Mouse (Mus musculus) gastrocnemius, adult 18-20 months (tissue): ENCODE results near the gene Stk19. TPM values are rescaled to one million over a fixed set of nuclear protein-coding genes. Genes with fewer than 3 reads are reported as not detected.

Experiments
- DNase-seq: peaks from one replicate; pipeline ENCODE4 v3.0.0; 2021; ENCODE audit warnings: low spot score
- long read RNA-seq, 2 experiments: library from polyadenylated mRNA; stranded (forward); transcript quantifications; one replicate each; pipeline ENCODE4 v2.0.0; 2021
- total RNA-seq, 2 experiments: library from RNA; stranded (reverse); gene quantifications; 2 replicates each; pipeline ENCODE4 v1.2.3; 2021

Gene Stk19
- total RNA-seq = 1 to 10 TPM; 6.6 to 7.6 TPM
- long read RNA-seq, experiment 1, partial matches to known transcripts = 1 of 3 reads
- long read RNA-seq, experiment 1, other reads (novel, unspliced or antisense) = 0 of 3 reads
- long read RNA-seq, experiment 2, partial matches to known transcripts = 3 of 8 reads
- long read RNA-seq, experiment 2, other reads (novel, unspliced or antisense) = 1 of 8 reads

GRCm38 (mm10) chr17:34836856-34837221 is at the start of gene Stk19, which contains the start of gene Dxo:
Stk19 (minus strand) TSS chr17:34836945.
Dxo (plus strand) TSS chr17:34837019.
- peak; percentile 95 for DNase-seq

GRCm38 (mm10) chr17:34885615-34886014 is 48.9 kb upstream of the Stk19 start:
- no peak for DNase-seq

- no peak for DNase-seq
Measured at GRCm38 (mm10) chr17:34884704-34885103, 48.0 kb upstream of the Stk19 start.

- DNase-seq = no peak
Measured at GRCm38 (mm10) chr17:34883332-34883731, 46.6 kb upstream of the Stk19 start.

GRCm38 (mm10) chr17:34881683-34882310 is 45.1 kb upstream of the Stk19 start, which contains the start of gene Gm20547:
Gm20547 (minus strand) TSS chr17:34882042.
- DNase-seq = no peak

DNA sequence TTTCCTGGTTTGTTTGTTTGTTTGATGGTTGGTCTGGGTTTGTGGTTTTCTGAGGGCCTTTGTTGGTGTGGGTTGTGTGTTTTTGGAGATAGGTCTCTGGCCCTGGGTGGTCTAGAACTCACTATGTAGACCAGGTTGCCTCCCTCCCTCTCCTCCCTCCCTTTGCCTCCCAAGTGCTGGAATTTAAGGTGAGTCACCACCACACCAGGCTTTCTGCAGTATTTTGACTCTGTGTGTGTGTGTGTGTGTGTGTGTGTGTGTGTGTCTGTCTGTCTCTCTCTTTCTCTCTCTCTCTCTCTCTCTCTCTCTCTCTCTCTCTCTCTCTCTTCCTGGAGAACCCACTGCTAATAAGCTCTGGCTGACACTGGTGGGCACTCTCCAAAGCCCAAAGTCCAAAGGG is 44.4 kb upstream of the Stk19 start:
- DNase-seq = no peak

DNA sequence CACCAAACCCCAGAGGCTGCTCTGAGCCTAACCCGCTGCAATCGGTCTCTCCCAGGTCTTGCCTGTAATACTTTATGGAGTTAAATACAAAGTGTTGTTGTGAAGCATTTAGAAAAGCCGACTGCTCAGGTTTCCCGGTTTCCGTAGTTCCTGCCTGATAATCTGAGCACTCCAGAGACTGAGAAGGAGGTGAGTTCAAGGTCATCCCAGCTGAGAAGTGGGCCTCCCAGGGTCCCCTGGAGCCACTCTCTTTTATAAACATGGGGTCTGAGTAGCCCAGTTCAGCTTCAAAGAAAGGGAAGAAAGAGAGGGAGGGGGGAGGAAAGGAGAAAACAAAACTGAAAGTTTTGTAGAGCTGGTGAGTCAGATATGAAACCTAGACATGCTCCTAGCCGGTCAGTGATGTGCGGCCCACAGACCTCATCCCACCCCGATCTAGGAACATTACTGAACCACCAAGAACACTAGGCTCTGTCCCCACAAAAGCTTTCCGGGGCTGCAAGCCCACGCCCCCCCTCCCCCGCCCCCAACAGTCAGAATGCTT is 42.7 kb upstream of the Stk19 start, which contains the start of gene Zbtb12:
Zbtb12 (plus strand) TSS at position 148 of the 544 bp plus-strand sequence.
- DNase-seq = no peak

- no peak for DNase-seq
Measured at GRCm38 (mm10) chr17:34874321-34874720, 37.6 kb upstream of the Stk19 start.

DNA sequence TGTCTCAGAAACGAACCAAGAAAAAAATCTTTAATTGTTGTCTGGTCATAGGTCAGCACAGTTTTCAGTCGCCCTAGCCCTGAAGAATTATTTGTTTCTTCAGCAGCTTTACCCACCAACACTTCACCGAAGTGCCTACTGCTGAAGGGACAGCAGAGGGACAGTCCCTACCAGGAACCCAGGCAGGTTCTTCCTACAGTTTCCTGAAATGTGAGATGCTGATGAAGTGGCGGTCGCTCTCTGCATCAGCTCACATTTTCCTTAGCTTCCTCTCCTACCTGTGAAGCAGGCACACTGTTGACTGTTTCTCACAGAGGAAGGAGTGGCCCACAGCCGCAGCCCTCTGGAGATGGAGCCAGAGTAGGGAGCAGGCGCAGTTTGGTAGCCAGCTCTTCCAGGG is 29.2 kb upstream of the Stk19 start:
- DNase-seq = no peak

GRCm38 (mm10) chr17:34862416-34863081 is 25.8 kb upstream of the Stk19 start, which contains the start of gene Cfb:
Cfb (minus strand) TSS chr17:34862518.
- no peak for DNase-seq

DNA sequence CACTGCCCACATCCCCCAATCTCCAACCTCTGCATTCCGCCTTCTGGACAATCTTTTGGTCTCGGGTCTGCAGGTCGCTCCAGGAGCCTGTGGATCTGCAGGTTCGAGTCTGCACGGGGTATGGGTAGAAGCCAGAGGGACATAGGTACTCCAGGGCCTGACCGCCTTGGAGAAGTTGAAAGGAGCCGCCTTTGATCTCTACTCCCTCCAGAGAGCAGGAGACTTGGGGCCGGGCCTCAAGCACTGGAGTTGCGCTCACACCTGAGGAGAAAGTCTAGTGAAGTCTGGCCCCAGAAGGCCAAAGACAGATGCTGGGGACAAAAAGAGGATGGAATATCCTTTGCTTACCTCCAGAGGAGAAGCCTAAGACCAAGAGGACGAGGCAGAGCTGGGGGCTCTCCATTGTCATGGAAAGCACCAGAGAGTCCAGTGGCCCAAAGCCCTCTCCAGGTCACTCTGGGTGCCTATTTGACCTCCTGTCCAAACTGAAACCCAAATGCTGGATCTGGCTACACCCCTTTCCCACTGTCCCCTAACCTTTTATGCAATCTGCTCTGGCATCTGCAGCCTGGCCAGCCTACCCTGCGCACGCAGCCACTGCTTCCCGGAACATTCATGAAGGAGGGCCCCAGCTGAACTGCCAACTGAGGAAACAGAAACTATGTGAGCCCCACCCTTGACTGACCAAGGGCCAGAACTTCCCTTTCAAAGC is 25.1 kb upstream of the Stk19 start:
- DNase-seq = peak; percentile 26

GRCm38 (mm10) chr17:34860514-34860913 is 23.8 kb upstream of the Stk19 start:
- DNase-seq = no peak

GRCm38 (mm10) chr17:34858670-34859069 is 21.9 kb upstream of the Stk19 start:
- no peak for DNase-seq

- peak; percentile 32 for DNase-seq
Measured at GRCm38 (mm10) chr17:34855825-34856224, 19.1 kb upstream of the Stk19 start.

DNA sequence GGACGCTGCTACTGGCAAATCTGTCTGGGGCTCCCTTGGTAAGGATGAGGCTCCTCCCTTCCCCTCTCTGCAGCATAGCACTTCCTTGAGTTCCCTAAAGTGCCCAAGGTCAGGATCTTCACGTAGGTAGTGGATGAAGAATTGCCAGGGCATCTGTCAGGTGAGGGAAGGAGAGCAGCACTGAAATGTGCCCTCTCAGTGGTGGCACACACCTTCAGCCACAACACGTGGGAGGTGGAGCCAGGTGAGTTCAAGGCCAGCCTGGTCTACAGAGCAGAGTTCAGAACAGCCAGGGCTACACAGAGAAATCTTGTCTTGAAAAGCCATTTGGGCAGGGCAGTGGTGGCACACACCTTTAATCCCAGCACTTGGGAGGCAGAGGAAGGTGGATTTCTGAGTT is 18.0 kb upstream of the Stk19 start:
- DNase-seq = no peak

DNA sequence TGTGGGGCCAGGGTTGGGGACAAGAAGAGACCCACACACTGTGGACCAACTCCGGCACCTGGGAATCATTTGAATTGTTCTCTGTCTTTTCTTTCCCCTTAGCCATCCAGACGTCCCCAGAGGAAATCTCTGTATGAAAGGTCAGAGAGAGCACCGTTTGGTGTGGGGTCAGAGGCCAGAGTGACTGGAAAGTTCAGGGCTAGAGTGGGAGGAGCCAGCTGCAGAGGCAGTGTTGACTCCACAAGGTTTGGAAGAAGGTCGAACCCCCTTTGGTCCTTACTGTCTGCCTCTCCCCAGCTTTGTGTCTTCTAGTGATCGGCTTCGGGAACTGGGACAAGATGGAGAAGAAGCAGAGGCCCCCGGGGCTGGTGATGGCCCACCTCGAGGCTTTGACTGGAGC is 16.8 kb upstream of the Stk19 start:
- no peak for DNase-seq

DNA sequence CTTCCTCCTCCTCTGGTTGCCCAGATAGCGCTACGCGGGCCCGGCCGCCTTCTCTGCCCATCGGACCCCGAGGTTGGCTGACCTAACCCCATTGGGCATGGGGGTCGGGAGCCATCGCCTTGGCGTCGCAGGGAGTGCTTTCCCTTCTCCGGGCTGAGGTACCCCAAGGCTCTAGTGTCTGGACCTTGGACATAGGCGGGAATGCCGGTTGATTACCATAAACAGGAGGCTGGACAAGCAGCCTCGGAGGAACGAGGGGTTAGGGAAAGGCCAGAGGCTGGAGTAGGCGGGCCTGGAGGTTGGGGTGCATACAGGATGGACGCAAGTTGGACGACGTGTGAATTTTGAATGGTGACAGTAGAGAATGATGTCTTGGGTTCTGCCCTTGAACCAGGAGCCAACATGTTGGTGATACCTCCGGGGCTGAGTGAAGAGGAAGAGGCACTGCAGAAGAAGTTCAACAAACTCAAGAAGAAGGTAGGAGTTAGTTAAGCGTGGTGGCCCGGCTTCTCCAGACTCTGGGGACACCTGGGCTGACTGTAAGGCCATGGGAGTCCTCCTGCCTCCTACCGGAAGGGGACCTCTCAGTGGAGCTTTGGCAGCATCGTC is 13.9 kb upstream of the Stk19 start:
- no peak for DNase-seq

- DNase-seq = peak; percentile 98
Measured at GRCm38 (mm10) chr17:34849722-34850516, 13.2 kb upstream of the Stk19 start, which contains the start of the genes Skiv2l and Nelfe. Skiv2l (minus strand) TSS chr17:34850210. Nelfe (plus strand) TSS chr17:34850391.

DNA sequence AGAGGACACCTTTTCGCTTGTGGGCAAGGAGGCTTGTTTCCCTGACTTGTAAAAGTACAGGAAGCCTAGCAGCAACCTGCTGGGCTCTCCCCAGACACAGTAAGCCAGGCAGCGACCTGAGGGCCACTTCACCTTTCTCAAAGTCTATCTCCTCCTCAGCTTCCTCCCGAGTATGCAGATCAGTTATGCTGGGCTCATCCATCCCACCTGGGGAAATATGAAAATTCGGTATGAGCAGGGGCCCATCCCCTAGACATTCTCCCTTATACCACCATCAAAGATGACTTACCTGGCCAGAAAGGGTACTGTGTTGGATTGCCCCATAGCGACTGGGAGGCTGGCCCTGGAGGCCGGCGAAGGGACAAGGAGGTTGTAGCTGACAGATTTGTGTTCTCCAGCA is 10.9 kb upstream of the Stk19 start:
- no peak for DNase-seq

DNA sequence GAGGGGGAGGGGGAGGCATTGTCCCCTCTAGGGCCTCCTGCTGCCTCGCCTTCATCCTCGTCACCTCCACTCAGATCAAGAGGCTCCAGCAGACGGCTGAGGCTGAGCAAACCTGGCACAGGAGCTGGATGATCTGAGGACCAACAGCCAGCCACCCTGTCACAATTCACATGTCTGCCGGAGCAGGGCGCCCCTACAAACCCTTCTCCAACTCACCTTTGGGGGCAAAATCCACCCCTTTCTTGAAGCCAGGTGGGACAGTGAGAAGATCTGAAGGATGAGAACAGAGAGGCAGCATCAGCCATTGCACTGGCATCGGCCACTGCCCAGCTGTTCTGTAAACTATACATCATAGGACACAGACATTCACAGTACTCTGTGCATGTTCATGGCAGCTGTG is 10.4 kb upstream of the Stk19 start:
- DNase-seq = no peak
